Mouse (Mus musculus): ENCODE measurements around the gene Fsd2. TPM values are rescaled to one million over a fixed set of nuclear protein-coding genes. Genes with fewer than 3 reads are reported as not detected.
A peak's percentile ranks its signal among the peaks of the same experiment; 100 is the strongest.

Gene Fsd2
- total RNA-seq (2021): 100 to 1,000 TPM; 276 to 293 TPM

- intact Hi-C loops (cut with DNase I): loop anchor here (10.0 kb wide), 1 partner anchor 402 kb away; no protein-coding TSS in a partner anchor
- DNase-seq: peak; percentile 39 to 52
Measured at GRCm38 (mm10) chr7:81566892-81567291, at the start of gene Fsd2. Gene Fsd2 (minus strand): TSS chr7:81566944.

GRCm38 (mm10) chr7:81615031-81615430 is 48.3 kb upstream of the Fsd2 start:
- no peak for DNase-seq
- intact Hi-C loops (cut with DNase I): no loop called here

GRCm38 (mm10) chr7:81612856-81613635 is 46.3 kb upstream of the Fsd2 start:
- no peak for DNase-seq
- intact Hi-C loops (cut with DNase I): loop anchor here (5.0 kb wide), 1 partner anchor 134 kb away; no protein-coding TSS in a partner anchor

GRCm38 (mm10) chr7:81610125-81610524 is 43.4 kb upstream of the Fsd2 start:
- peak in 1 of 2 experiments; percentile 11 for DNase-seq
- intact Hi-C loops (cut with DNase I): loop anchor here (5.0 kb wide), 1 partner anchor 137 kb away; no protein-coding TSS in a partner anchor

- intact Hi-C loops (cut with DNase I): no loop called here
Measured at GRCm38 (mm10) chr7:81606452-81606851, 39.7 kb upstream of the Fsd2 start.

GRCm38 (mm10) chr7:81605489-81605888 is 38.7 kb upstream of the Fsd2 start:
- no peak for DNase-seq
- intact Hi-C loops (cut with DNase I): no loop called here

More at GRCm38 (mm10) chr7:81606452-81606851, 39.7 kb upstream of the Fsd2 start:
- no peak for DNase-seq

GRCm38 (mm10) chr7:81604991-81605390 is 38.2 kb upstream of the Fsd2 start:
- intact Hi-C loops (cut with DNase I): no loop called here
- no peak for DNase-seq

GRCm38 (mm10) chr7:81599379-81600280 is 32.9 kb upstream of the Fsd2 start:
- intact Hi-C loops (cut with DNase I): no loop called here
- DNase-seq: no peak

- DNase-seq: no peak
- intact Hi-C loops (cut with DNase I): no loop called here
Measured at GRCm38 (mm10) chr7:81597660-81598059, 30.9 kb upstream of the Fsd2 start.

GRCm38 (mm10) chr7:81596086-81596485 is 29.3 kb upstream of the Fsd2 start:
- no peak for DNase-seq
- intact Hi-C loops (cut with DNase I): no loop called here

- no peak for DNase-seq
- intact Hi-C loops (cut with DNase I): no loop called here
Measured at GRCm38 (mm10) chr7:81595056-81595455, 28.3 kb upstream of the Fsd2 start.

GRCm38 (mm10) chr7:81593387-81593786 is 26.6 kb upstream of the Fsd2 start:
- intact Hi-C loops (cut with DNase I): no loop called here
- DNase-seq: no peak

- no peak for DNase-seq
- intact Hi-C loops (cut with DNase I): no loop called here
Measured at GRCm38 (mm10) chr7:81592686-81593085, 25.9 kb upstream of the Fsd2 start.

- intact Hi-C loops (cut with DNase I): no loop called here
- no peak for DNase-seq
Measured at GRCm38 (mm10) chr7:81587238-81587637, 20.5 kb upstream of the Fsd2 start.

GRCm38 (mm10) chr7:81585326-81585725 is 18.6 kb upstream of the Fsd2 start:
- intact Hi-C loops (cut with DNase I): no loop called here
- no peak for DNase-seq

GRCm38 (mm10) chr7:81583512-81583911 is 16.8 kb upstream of the Fsd2 start:
- intact Hi-C loops (cut with DNase I): no loop called here
- no peak for DNase-seq

- no peak for DNase-seq
- intact Hi-C loops (cut with DNase I): loop anchor here (10.0 kb wide), 2 partner anchors 355 to 365 kb away; partner anchors contain the start of genes Hdgfl3 and Pde8a
Measured at GRCm38 (mm10) chr7:81579312-81579711, 12.6 kb upstream of the Fsd2 start.

- DNase-seq: no peak
- intact Hi-C loops (cut with DNase I): loop anchor here (10.0 kb wide), 2 partner anchors 356 to 364 kb away; partner anchors contain the start of genes Hdgfl3 and Pde8a
Measured at GRCm38 (mm10) chr7:81578413-81578812, 11.7 kb upstream of the Fsd2 start.

GRCm38 (mm10) chr7:81577872-81578271 is 11.1 kb upstream of the Fsd2 start:
- intact Hi-C loops (cut with DNase I): loop anchor here (10.0 kb wide), 2 partner anchors 357 to 363 kb away; partner anchors contain the start of genes Hdgfl3 and Pde8a

GRCm38 (mm10) chr7:81575606-81576005 is 8.9 kb upstream of the Fsd2 start:
- no peak for DNase-seq
- intact Hi-C loops (cut with DNase I): loop anchor here (10.0 kb wide), 2 partner anchors 359 to 361 kb away; partner anchors contain the start of genes Hdgfl3 and Pde8a

More at GRCm38 (mm10) chr7:81577872-81578271, 11.1 kb upstream of the Fsd2 start:
- DNase-seq: no peak

GRCm38 (mm10) chr7:81573821-81574220 is 7.1 kb upstream of the Fsd2 start:
- intact Hi-C loops (cut with DNase I): loop anchor here (5.0 to 10.0 kb wide), 3 partner anchors 232 to 361 kb away; partner anchors contain the start of genes Hdgfl3 and Pde8a
- no peak for DNase-seq
